Mouse (Mus musculus): ENCODE data around the gene Psg22. TPM values are rescaled to one million over a fixed set of nuclear protein-coding genes. Genes with fewer than 3 reads are reported as not detected.

Gene Psg22
- total RNA-seq, 4 experiments from 2014 or later: not detected

Other genes starting within 250 kb of the Psg22 start
- not detected for gene Psg26, start 233.9 kb upstream of the Psg22 start, total RNA-seq (2022)
- not detected for gene Psg25, start 185.8 kb upstream of the Psg22 start, total RNA-seq (2022)
- gene Psg27, start 150.8 kb upstream of the Psg22 start, total RNA-seq (2022): not detected
- gene Psg23, start 101.6 kb upstream of the Psg22 start, total RNA-seq (2022): not detected
- gene Psg21, start 61.4 kb upstream of the Psg22 start, total RNA-seq (2022): not detected
- gene Psg20, start 31.9 kb upstream of the Psg22 start, total RNA-seq (2022): not detected
- gene Psg19, start 80.4 kb downstream of the Psg22 start, total RNA-seq (2022): not detected
- gene Psg17, start 103.5 kb downstream of the Psg22 start, total RNA-seq (2022): not detected
- 1 to 10 TPM; 5.7 to 7.5 (median 7.0) TPM for gene Mill2, start 121.9 kb downstream of the Psg22 start, total RNA-seq (2022)
- gene Pglyrp1, start 153.2 kb downstream of the Psg22 start, total RNA-seq (2022): 1 to 10 TPM; 1.1 to 6.7 (median 1.6) TPM
- gene Ccdc61, start 192.3 kb downstream of the Psg22 start, total RNA-seq (2022): 10 to 100 TPM in 1 of 4 experiments, 1 to 10 TPM in 3; 7.4 to 10.7 (median 8.9) TPM
- gene Nova2, start 207.8 kb downstream of the Psg22 start, total RNA-seq (2022): 1 to 10 TPM; 3.2 to 5.5 (median 5.1) TPM

Data from heart, adult 8-10 months (tissue).